Mouse (Mus musculus) WW6 (cell line): ENCODE data around the gene Serinc3.
A peak's percentile ranks its signal among the peaks of the same experiment; 100 is the strongest.
"Not testable (repeated sequence)": the region's sequence is repeated elsewhere in the genome, so short reads cannot be mapped to it uniquely, and the experiment has no call there.

ENCODE experiments used
- DNase-seq: peaks from one replicate; pipeline ENCODE4 v3.0.0-alpha.2; 2013; ENCODE audit warnings: low read depth, low spot score

The Serinc3 gene

DNA sequence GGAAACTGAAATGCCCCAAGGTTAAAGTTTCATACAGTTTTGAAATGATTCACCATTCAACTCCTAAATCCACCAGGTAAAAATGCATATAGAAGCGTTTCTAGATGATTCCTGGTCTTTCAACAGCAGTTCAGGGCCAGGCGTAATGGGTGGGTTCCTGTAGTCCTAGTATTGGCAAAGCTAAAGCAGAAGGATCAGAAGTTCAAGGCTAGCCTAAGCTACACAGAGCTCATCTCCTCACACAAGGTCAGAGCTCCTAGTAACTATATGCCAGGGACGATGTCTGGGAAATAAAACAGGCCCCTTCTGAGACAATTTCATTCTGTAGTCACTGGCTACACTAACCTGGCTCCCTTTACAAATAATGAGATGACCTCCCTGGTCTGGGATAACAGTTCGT lies 13.7 kb downstream of the Serinc3 start:
- DNase-seq, result no peak

DNA sequence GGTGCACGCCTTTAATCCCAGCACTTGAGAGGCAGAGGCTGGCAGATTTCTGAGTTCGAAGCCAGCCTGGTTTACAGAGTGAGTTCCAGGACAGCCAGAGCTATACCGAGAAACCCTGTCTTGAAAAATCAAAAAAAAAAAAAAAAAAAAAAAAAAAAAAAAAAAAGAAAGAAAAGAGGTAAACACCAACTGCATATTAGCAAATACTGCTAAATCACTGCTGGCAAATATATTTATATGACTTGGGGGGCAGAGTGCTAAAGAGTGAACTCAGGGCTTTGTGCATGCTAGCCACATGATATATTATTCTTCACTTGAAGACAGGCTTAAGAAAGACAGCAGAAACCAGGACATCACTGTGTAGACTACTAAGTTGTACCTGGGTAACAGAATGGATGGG lies 23.5 kb downstream of the Serinc3 start:
- DNase-seq, result not testable (repeated sequence)

DNA sequence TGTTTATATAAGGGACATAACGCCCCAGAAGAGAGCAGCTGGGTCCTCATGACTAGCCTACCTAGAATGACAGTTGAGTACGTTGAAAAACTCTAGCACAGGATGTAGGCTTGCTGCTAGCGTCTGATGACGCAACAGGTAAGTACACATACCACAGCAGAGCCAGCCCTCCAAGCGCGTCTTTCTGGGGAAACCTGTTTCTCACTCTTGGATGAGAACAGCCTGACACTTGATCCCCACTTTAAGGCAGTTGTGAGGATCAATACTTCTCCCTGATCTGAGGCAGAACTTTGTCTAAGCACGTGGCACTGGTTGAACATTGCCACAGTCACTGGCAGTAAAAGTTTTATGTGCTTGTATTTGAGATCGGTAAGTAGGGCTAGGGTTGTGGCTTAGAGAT lies 24.5 kb downstream of the Serinc3 start:
- no peak for DNase-seq

DNA sequence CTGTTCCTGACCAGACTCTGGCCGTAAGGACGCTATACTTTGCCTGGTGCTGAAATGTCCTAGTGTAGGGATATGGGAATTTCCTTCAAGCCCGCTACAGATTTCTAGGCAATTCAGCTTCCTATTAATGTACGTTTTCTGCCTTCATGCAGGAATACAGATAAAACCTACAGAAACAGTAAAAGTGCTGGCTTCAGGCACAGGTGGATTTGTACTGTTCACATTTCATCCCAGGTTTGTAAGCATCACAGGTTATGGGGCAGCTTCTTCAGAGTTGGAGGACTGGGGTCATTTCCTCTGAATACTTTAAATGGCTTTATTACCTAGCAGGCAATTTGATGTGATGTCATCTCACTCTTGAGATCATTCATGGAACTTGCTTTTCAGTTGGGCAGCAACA lies 27.1 kb downstream of the Serinc3 start:
- no peak for DNase-seq

DNA sequence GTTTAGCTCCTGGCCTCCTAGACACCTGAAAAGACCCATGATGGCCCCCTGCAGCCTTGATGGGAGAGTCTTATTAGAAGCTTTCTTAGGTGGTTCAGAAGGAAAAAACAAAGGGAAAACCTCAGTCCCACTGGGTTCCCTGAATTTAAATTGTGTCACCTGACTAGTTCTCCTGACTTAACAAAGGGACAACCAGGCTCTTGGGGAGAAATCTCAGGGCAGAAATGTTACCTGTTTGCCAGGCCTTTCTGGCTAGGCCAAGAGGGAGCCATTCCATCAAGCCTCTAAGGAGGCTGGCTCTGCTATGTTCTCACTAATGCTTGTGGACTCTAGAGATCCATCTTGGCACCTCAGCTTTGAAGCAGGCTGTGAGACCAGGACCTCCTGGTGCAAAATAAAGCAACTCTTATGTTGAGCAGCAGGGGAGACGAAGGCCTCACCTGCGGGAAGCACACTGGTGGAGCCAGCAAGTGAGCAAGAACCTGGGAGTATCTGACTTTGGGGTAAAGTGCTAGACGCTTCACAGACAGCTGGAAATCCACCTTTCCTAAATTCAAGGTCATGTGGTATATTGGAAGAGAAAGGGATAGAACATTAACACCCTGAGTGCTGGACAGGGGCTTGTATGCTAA lies 27.6 kb downstream of the Serinc3 start:
- DNase-seq, result no peak

DNA sequence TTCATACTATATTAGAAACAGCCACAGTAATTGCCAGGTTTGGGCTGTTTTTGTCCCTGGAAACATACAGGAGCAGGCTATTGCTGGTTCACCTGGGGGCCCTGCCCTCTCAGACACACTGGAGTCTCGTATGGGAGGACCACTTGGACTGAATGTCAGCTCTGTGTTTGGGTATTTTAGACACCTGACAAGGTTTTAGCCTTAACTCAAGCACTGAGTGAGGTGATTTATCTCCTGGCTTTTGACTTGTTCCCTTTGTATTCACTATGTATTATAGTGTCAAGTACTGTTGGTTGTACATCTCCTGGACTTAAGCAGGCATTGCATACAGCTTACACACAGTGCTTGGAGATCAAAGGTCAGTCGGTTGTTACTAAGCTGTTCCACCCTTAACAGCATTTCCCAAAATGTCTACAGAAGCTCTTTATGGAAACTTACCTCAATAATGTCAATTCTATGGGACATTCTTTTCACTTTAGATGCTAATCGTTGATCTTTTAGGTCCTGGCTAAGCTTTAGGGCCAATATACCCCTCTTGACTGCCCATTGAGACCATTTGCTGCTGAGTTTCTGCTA lies 28.2 kb downstream of the Serinc3 start:
- DNase-seq, result no peak

DNA sequence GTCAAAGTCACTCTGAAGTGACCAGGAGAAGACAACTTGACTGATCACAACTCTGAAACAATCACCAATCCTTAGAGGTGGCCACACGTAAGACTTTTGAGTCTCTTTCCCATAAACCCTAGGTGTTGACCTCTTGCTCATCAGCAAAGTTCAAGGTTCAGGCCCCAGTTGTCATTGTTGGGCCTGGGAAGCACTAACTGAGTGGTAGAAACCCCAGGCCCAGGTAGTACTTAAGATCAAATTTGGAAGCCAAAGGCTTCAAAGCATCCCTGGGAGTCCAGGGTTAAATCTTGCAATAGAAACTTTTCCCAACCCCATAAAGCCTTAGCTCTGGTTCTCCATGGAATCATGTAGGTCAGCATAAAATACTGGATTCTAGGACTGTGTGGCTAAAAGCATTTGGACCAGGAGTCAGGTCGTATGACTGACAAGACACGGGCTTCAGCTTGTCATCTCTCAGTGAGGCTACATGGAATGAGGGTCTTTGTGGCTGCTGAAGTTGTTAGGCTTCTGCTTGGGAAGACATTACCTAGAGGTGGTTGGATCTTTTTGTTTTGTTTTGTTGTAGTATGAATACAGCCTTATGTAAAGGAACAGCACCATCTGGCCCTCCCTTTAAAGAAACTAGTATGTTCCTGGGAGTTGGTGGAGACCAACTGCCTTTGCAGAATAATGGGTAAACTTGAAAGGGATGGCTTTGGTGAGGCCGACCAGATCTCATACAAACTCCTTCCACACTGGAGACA lies 28.9 kb downstream of the Serinc3 start:
- DNase-seq, result no peak

DNA sequence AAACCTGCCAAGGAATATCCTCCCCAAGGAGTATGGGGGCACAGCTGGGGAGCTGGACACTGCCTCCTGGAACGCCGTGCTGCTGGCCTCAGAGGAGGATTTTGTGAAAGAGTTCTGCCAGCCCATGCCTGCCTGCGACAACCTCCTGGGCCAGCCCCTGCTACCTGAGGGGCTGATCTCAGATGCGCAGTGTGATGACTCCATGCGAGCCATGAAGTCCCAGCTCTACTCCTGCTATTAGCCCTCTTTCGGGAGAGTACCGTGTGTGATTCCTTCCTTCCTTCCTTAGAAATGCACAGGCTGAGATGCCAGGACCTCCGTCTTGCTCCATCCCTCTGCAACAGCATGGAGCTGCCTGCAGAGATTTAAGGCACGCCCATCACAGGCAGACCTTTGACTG lies 29.5 kb downstream of the Serinc3 start:
- no peak for DNase-seq

DNA sequence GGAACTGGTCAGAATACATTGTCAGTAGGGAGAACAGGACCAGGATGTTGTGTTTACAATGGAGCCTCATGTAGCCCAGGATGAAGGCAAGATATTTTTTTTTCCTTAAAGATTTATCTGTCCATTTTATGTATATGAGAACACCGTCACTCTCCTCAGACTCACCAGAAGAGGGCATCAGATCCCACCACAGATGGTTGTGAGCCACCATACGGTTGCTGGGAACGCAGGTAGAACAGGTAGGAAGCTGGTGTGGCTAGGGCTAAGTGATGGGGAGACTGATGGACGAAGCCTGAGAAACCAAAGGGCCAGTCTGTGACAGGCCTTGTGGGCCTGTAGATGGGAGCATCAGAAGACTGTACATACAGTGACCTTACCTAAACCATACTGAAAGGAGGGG lies 30.9 kb downstream of the Serinc3 start:
- DNase-seq, result no peak

DNA sequence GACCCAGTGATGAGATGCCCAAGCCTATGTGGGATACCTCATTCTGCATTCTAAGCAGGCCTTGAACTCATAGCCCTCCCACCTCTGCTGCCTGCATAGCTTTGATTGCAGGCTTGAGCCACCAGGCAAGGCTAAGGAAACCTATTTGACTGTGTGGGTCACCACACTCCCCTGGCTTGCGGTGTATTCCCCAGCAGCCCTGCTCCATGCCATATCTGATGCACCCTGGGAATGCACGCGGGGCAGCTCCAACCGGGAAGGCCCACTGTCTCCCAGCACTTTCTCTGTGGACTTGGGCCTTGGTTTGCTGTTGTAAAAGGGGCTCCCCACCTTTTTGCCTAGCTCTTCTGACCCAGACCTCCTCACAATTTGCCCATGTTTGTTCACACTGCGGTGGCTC lies 31.7 kb downstream of the Serinc3 start:
- DNase-seq, result no peak

DNA sequence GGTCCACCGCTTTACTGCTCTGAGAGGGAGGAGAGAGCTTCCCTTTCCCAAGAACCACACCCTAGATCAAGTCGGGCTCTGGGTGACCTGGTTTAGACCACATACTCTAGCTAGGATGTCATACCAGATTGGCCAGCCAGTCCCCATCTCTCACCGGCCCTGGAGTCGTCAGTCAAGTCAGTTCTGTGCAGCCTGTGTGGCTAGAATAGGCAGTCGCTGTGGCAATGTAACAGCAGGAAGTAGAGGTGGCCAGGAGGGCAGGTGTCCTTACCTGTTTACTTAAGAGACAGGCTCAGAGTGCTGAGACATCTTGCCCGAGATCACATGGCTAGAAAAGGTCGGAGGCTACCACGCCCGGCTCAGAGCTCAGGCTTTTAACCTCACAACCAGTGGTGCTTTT lies 33.8 kb downstream of the Serinc3 start:
- no peak for DNase-seq

DNA sequence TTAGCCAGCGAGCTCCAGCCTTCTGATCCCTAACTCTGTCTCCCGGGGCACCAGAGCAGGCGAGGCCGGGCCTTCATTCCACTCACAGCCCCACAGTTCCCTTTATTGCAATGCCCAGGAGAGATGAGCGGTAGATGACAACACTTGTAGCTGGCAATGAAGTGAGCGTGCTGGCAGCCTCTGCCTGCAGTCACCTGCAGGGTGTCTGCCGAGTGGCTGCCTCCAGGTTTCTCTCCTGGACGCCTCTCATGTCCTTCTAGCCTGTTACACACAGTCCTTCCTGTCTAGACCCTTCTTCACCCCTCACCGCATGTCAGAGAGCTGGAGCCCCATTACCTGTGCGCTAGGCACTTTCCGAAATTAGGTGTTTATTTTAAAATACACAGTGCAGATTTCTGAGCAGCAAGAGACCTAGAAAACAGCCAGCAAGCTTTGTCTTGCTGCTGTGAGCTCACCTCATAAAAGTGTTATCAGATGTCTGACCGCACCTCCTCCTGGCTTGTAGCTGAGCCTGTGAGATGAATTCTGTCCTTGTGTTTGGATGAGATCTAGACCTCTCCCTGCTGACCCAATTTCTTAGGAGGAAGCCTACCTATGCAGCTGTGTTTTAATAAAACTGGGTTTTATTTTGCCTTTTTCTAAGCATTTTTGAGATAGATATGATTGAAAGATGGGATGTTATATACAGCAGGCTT lies 35.5 kb downstream of the Serinc3 start:
- no peak for DNase-seq

DNA sequence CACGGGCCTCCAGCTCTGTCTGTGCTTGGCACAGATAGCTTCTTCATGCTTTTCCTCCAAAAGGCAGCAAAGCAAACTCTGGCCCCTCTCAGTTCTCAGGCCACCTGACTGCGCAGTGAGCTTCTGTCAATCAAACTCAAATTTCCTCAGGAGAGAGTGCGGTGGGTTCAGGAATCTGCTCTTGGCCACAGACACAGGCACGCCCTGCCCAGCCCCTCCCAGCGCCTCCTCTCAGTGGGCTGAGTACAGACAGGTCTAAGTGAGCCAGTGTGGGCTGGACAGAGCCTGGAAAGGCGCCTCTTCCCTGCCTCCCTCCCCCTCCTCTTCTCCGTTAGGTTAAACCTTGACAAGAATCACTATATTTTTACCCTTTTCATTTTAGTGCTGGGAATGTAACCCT lies 36.9 kb downstream of the Serinc3 start:
- no peak for DNase-seq

DNA sequence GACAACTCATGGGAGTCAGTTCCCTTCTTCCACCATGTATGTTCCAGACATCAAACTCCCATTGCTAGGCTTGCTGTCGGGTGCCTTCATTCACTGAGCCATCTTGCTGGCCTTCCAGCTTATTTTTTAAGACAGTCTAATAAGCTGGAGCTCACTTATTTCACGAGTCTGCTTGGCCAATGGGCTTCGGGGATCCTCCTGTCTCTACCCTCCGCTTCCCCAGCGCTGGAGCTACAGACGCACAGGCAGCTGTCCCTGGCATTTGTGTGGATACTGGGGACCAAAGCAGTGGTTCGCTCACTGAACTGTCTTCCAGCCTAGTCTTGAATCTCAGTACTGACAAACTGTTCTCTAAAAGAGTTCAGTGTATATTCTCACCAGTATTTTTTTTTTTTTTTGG lies 38.8 kb downstream of the Serinc3 start:
- no peak for DNase-seq

DNA sequence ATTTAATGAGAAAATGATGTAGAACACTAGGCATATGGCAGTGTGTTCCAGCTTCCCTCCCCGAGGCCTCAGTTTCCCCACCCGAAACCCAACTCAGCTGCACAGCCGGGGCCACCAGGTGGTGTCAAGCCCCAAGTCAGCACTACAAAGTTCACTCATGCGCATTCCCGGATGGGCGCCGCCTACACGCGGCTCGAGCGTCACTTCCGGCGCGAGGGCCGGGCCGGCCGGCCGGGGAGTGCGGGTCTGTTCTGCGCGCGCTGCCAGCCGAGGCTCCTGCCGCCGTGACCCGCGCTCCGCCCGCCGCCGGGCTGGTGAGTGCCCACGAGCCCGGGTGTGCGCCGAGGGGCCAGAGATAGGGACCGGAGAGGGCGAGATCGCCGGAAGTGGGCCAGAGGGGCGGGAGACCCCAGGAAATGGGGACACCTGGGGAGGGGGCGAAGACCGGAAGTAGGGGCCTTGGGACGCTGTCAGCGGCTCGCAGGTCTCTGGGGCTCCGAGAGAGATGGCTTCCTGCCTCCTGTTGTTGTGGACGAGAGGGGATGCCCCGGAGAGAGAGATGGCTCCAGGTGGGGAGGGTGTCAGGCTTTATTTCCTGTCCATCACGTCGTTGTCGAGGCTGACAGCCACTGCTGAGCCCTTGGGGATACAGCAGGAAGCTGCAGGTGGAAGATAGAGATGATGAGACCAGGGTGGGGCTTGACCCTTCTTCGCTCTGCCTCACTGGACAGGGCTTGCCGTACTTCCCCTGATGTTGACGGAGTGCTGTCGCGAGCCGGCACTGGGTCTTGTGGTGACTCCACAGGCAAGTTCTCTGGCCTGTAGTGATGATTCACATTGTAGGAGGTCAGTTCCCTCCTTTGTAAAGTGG lies 42.6 kb downstream of the Serinc3 start, which contains the start of gene Ttpal:
Gene Ttpal, plus strand, starts transcription at position 214 of the 871 bp plus-strand sequence.
- DNase-seq, result peak; percentile 52

DNA sequence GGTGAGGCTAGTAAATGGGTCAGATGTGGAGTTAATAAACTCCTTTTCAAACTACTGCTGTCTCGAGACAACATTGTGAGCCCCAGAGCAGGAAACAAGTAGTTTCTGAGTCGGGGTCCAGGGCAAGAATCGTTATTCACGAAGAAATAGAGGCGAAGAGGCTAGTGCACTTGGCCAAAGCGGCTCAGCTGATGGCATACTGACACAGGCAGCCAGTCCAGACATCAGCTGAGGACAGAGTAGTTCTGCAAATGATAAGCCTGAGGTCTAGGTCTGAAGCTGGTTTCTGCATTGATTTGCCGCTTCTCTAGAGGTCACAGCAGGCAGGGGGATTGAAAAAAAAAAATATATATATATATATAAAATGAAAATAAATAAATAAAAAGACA lies 43.2 kb downstream of the Serinc3 start:
- no peak for DNase-seq

DNA sequence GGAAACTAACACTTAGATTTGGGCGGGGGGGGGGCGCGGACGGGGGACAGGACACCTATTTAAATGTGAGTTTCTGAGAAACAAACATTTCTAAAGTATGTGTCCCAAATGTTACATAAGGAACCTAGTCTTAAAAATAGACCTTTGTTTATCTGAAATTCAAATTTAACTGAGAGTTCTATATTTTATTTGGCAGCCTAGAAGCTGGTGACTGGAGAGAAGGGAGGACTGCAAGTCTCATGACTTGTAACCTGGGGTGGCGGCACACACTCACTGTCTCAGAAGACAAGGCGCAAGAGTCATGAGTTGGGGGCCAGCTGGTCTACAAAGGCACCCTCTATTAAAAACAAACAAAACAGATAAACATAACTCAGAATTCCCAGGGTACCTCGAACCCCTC lies 43.9 kb downstream of the Serinc3 start:
- DNase-seq, result no peak

DNA sequence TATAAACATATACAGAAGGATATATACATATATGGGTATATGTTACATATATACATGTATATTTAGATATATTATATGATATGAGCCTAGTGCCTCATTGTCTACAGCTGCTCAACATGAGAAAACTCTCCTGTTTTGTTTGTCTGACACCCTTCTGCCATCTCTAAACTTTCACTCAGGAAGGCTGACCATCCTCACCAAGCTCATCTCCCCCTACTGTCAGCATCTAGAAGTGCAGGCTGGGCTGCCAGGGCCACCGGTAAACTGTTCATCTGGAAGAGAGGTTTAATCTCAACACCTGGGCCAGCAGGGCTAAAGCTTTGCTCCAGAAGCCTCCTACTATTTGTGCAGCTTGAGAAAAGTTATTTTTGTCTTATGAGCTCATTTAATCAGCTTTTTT lies 45.7 kb downstream of the Serinc3 start:
- DNase-seq, result no peak

DNA sequence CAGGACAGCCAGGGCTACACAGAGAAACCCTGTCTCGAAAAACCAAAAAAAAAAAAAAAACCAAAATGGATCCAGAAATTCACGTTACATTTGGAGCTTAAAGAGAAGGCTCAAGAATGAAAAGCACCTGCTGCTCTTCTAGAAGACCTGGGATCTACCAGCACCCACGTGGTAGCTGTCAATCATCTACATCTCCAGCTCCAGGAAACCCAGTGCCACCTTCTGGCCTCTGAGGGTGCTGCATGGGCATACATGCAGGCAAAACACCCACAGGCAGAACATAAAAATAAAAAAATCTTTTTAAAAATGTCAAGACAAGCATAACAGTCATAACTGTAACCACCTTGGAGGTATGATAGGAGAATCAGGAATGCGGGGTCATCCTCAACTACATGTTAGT lies 47.3 kb downstream of the Serinc3 start:
- no peak for DNase-seq

DNA sequence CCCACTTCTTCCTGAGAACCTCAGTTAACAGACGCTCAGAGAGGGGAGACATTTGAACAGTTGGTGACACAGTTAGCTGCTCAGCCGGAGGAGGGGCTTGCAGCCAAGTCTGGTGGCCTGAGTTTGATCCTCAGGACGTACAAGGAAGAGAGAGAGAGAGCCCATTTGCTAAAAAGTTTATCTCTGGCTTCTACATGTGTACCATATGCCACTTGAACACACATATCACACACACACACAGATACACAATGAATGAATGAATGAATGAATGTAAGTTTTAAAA lies 48.1 kb downstream of the Serinc3 start:
- DNase-seq, result no peak

DNA sequence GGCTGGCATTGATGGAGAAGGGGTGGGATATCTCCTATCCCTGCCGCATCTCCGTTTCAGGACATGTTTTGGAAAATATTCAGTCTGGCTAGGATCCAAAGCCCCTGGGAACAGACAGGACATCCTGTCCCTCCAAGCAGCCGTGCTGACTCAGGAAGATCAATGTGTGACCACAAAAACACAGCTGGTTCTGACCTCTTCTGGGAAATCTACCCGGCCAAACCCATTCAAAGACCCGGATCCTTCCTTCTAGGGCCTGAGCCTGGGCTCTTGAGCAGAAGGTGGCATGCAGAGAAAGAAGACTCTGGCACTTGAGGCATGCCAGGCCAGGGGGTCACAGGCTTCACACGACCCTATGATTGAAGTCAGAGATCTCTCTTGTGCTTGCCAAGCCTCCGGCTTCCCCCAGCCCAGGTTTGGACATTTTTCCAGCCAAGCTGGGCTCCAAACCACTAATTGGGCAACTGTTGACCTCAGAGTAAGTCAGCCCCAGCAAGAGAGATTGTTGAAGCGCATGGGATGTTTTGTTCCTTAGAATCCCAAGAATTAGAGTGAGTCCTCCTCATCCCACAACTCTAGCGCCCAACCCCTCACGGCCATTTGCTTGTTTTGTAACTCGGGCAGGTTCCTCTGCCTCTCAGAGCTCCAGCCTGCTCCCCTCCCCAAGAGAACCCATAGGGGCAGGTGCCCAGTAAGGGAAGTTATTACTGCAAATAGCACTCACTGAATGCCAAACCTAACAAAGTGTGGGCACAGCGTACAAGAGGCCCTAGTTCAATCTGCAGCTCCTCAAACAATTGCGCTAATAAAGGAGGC lies 48.7 kb downstream of the Serinc3 start:
- no peak for DNase-seq
